Mouse (Mus musculus) frontal cortex, postnatal 10 days (tissue): ENCODE measurements at regions not wholly inside any gene's neighbourhood (a gene's known extent, or its start where the extent isn't known, plus 50 kb on each side); places are given as distances from the start of the nearest gene placed in this dataset.

Source experiments
- DNase-seq, 2 experiments: peaks; one replicate each; pipeline ENCODE4 v3.0.0; 2022; ENCODE audit warnings: low spot score in 2 of 2, mixed read lengths in 1 of 2

DNA sequence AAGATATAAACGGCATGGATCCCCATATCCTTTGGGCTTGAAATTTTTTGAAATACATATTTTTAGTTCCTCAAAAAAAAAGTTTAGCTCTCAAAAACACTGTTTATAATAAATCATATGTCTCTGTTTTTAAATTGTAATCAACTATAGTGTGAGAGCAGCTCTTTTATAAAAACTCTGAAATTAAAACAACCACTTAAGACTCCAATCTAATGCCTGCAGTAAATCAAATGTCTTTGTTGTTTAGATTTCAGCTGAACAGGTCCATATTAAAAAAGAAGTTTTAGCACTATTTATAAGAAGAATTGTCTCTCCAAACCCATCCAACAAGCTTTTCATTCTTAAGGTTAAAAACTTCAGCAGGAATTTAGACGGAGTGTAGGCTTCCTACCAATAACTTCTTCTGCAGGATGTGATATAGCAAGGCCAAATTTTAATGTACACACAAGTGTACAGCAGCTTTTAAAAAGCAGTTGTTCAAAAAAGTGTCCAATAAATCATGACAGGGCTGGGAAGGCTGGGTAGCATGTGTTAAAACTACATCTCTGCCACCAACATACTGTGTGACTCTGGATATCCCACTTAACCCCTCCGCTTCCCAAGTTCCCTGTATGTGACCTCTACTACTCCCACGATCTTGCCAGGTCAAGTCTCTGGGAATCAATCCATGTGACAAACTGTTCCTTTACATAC is 160.6 kb upstream of the Paip1 start:
- no peak for DNase-seq

DNA sequence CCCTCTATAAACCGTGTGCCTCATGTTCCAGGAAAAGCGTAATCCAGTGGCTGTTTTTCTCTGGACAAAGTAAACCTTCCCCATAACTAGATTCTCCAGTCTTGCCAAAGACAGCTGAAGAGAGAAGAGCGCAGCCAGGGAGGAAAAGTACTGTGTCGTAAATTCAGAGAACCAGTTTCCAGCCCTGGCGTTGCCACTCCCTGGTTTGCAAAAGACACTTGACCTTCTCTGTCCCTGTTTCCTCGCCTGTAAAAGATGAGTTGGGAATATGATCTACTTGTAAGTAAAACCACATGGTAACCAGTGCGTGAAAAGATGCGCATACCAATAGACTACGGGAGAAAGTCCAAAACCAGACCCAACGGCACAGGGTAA is 160.1 kb upstream of the Paip1 start:
- no peak for DNase-seq

GRCm38 (mm10) chr13:119275500-119275899 is 152.9 kb upstream of the Paip1 start:
- no peak for DNase-seq

DNA sequence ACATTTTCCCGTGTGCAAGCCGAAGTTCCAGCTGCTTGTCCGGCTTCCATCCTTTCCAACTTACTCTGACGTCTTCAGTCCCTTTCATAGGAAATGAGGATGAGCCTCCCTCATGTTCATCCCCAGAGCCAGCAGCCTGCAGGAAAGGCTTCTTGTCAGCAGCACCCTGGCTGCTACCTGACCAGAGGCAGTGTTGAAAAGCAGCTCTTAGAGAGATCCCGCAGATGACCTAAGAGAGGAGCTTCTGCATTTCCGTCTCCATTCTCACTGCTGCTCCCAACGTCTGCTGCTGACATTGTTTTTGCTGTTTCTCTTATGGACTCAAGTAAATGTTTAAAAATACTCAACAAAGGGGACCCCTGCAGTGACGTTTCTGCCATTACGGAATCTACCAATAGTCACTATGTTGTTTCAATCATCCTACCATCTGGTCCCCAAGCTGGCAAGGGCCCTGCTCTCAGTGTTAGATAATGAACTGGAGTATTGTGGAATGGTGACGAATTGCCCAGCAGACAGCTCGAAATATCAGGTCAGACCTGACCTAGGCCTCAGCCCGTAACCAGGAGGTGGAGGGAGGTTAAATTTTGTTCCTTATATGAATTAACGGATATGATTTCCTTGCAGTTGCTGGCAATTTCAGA is 151.0 kb upstream of the Paip1 start:
- no peak for DNase-seq

- no peak for DNase-seq
These were observed 149.0 kb upstream of the Paip1 start for GRCm38 (mm10) chr13:119279449-119279848.

DNA sequence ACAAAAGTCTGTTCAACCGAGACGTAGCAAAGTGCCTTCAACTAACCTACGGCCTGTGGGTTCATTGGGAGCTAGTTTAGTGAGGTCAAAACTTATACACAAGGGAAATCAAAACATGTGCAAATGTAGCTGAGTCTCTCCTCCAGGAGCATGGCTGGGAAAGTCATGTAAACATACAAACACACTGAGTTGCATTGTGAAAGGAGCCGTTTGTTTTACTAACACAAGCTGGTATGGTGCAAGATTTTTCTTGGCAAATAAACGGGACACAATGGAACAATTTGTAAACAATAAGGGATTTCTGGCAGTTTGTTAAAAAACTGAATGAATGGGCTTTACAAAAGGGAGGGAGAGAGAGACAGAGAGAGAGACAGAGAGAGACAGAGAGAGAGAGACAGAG is 147.8 kb upstream of the Paip1 start:
- no peak for DNase-seq

- DNase-seq, result peak in 1 of 2 experiments; percentile 31
These were observed 145.0 kb upstream of the Paip1 start for GRCm38 (mm10) chr13:119283448-119283847.

- no peak for DNase-seq
These were observed 119.2 kb upstream of the Paip1 start for GRCm38 (mm10) chr13:119309238-119309637.

DNA sequence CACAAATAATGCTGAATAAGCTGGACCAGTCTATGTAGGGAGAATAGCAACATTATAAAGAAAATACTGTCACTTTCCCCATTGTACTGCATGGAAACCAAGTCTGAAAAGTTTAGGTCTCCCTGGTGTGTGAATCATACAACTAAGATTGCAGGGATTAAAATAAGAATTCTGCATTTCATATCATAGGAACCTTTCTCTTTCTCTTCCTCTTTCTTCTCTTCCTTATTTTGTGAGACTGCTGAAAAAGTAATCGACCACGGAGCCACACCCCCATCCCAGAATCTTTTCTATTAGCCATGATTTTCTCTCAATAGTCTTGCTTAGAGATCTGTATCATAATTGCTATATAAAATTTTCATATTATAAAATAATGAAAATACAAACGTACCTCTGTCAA is 118.4 kb upstream of the Paip1 start:
- DNase-seq, result no peak

- no peak for DNase-seq
These were observed 114.0 kb upstream of the Paip1 start for GRCm38 (mm10) chr13:119314356-119314755.

- no peak for DNase-seq
These were observed 110.0 kb upstream of the Paip1 start for GRCm38 (mm10) chr13:119318358-119318757.

GRCm38 (mm10) chr13:119325510-119325909 is 102.9 kb upstream of the Paip1 start:
- no peak for DNase-seq

GRCm38 (mm10) chr13:119326877-119327625 is 101.3 kb upstream of the Paip1 start:
- DNase-seq, result no peak

GRCm38 (mm10) chr13:119328731-119329130 is 99.7 kb upstream of the Paip1 start:
- no peak for DNase-seq

GRCm38 (mm10) chr13:119331815-119332214 is 96.6 kb upstream of the Paip1 start:
- DNase-seq, result no peak

DNA sequence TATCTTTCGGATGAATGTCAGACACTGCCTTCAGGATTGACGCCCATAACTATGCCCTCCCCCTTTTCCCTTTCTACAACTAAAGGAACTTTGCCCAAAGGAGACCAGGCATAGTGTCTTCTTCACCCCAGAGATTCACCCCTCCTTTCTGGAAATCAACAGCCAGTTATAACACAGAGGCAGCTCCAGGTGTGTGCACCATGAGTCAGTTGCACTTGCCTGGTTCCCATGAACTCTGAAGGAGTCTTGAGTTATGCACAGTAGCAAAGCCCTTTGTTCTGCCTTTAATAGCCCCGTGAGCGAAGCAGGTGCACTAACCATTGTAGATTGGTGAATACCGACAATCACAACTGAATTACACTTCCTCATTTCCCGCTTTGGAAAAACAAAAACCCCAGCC is 94.5 kb upstream of the Paip1 start:
- no peak for DNase-seq

DNA sequence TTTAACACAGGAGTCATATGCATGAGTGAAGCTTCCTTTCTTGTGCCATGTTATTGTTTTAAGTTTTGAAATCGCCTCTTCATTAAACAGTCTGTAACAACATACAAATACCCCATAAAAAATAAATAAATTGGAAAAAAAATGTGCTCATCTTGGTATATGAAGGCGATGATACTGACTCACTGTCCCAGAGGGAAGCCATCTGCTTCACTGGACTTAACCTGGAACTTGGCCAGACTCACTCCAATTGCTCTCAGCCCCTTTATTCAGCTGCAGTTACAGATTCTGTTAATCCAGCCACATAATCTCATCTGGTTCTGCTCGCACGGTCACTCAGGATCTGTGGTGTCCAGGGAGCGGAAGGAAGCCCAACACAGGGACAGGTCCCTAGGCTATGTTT is 90.5 kb upstream of the Paip1 start:
- DNase-seq, result no peak

DNA sequence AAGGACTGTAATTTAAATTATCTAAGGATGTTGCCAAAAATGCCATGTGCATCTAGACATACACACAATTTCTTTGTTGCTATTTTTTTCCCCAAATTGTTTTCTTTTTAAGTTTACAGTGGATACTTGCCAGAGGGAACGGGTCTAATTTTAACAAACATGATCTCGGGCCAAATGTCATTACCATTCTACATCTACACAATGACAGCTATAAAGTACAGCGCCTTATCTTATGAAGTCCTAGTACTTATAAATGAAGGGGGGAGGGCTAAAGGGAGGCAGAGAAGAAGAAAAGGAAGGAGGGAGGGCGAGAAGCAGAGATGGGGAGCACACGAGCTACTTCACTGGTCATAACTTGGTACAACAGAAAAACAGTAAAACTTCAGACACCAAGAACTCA is 89.4 kb upstream of the Paip1 start:
- DNase-seq, result no peak

DNA sequence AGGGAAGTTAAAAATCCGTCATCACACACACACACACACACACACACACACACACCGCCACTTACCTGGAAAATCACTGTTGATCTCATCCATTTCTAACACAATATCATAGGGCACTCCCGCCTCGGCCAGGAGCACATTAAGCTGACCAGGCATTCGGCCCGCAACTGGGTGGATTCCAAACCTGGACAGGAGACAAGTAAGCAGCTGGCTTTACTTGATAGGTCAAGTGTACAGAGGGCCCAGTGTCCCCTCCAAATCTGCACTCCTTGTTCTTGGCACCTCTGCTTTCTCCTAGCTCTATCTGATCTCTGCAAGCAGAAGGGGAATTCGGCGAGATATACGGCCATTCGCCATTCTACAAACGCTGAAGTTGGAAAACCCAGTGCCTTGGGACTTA is 88.6 kb upstream of the Paip1 start:
- DNase-seq, result no peak

DNA sequence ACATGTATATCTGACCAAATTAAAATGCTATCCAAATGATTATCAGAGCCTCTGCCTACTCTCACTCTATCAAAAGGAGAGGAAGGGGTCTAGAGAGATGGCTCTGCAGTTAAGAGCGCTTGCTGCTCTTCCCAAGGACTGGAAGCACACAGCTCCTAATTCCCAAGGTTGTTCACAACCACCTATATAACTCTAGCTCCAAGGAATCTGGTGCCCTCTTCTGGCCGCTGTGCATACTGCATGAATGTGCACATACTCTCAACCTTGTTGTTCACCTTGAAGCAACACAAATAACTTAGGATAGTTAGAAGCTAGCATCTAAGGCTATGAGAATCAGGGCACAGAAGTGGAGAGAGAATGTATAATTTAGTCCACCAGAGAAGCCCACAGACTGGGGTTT is 86.6 kb upstream of the Paip1 start:
- DNase-seq, result no peak

GRCm38 (mm10) chr13:119342761-119343160 is 85.6 kb upstream of the Paip1 start:
- no peak for DNase-seq

DNA sequence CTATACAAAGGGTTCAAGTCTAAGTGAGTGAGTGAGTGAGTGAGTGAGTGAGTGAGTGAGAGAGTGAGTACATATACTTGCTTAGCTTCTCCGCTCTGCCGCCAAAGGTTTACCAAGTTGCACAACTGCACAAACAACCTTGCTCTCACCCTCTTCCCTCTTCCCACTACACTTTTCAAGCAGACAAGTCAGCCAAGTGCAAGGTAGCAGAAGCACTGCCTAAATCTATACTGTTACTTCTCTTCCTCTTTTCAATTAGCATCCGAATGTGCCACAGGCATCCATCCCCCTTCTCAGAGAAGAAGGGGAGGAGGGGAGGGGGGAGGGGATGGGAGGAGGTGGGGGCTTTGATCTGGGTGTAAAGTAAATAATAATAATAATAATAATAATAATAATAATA is 80.4 kb upstream of the Paip1 start:
- DNase-seq, result no peak

- no peak for DNase-seq
These were observed 77.1 kb upstream of the Paip1 start for GRCm38 (mm10) chr13:119351346-119351745.
